Mouse (Mus musculus) heart, adult 11 months (tissue): ENCODE data around the gene Kif19a.

Experiments
- DNase-seq: peaks from one replicate; pipeline ENCODE4 v3.0.0; 2022

The Kif19a gene

DNA sequence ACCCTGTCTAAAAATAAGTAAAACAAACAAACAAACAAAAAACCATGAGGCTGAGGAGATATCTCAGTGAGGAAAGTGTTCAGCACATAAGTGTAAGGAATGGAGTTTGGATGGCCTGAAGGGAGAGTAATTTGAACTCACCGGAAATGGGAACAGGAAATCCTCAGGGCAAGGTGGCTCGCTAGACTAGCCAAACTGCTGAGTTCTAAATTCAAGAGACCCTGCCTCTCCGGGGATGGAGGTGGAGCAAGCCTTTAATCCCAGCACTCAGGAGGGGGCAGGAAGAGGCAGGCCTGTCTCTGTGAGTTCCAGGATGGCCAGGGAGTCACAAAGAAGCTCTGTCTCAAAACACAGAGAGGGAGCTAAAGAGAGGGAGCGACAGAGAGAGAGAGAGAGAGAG is 45.2 kb downstream of the Kif19a start:
- no peak for DNase-seq

DNA sequence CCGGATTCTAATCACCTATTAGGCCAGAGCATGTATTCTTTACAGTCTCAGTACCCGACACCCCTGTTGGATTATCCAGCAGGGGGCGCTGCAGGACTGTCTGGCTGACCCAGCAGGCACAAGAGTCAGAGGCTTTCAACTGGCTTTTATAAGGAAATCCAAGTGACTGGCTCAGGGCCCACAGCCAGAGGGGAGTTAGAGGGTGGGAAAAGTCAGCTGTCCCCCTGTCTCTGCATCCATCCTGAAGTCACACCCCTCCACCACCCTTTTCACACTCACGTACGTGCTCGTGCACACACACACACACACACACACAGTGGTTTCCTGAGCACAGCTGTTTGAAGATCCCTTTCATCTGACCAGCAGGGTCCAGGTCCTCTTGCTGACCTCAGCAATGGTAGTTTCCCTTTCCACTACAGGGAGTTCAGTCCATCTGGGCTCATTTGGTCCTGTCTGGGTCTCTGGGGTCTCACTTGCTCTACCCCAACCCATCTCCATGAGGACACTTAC is 47.6 kb downstream of the Kif19a start:
- DNase-seq: peak; percentile 97

DNA sequence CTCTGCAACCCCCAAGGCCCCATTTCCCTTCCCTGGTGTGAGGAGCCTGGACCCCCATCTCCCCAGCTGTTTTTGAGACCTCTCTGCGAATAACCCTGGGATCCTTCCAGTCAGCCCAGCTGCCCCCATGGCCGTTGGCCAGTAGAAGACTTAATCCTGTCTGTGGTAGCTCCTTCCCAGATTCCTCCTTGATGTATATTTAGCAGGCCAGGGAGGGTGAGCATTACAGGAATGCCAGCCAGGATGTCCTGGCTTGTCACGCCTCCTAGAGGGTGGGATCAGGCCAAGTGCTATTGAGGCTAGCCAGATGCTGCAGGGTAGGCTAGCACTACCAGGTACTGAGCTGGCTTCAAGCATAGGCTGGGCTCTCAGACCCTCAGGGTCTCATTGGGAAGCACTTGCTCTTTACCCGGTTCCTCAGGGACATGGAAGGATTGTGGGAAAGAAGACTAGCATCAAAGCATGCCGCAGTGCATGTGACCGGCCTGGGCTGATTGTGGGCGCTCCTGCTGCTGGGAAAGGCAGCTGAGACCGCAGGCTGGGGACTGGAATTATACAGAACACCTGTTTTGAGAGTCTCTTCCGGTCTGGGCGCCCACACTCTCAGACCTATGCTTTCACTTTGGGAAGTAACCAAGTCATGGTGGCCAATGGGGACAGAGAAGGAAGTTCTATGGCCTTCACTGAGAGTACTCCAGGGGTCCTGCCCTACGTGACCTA is 49.8 kb downstream of the Kif19a start:
- no peak for DNase-seq

DNA sequence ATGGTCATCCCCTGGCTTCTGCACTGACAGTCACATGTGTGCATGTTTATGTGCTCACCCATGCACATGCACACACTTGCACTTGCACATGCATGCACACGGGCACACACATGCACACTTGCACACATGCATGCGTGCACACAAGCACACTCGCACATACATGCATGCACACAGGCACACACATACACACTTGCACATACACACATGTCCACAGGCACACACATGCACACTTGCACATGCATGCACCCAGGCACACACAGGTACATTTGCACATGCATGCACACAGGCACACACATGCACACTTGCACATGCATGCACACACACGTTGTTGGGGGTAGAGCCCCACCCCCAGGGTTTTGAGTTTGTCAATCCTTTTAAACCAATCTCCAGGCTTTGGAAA is 51.7 kb downstream of the Kif19a start:
- DNase-seq: no peak

DNA sequence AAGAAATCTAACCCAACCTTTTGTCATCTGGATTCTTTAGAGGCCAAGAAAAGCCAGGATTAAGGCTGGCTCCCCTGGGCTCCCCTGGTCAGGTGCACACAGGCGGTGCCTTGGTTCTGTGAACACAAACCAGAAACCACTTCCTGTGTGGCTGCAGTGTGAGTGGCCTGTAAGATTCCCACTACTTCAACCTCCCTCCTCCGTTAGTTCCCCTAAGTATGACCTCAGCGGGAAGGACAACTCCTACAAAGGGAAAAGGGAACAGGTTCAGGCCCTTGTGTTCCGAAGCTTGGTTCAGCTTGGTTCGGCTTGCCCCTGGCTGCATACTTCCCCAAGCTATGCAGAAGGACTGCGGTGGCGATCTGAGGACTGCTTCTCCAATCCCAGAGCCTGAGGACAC is 53.0 kb downstream of the Kif19a start:
- peak; percentile 97 for DNase-seq

DNA sequence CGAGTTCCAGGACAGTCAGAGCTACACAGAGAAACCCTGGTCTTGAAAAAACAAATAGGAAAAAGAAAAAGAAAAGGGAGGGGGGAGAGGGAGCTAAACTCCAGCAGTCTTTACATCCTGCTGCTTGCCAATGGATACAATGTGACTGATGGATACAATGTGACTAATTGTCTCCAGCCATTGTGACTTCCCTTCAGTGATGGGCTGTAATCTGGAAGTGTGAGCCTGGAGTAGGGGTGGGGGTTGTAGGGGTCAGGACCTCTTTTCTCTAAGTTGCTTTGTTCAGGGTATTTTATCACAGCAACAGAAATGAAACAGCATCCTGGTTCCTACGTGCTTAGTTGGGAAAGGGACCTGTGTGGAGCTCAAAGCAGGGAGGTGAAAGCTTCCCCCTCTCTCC is 53.9 kb downstream of the Kif19a start:
- DNase-seq: no peak

DNA sequence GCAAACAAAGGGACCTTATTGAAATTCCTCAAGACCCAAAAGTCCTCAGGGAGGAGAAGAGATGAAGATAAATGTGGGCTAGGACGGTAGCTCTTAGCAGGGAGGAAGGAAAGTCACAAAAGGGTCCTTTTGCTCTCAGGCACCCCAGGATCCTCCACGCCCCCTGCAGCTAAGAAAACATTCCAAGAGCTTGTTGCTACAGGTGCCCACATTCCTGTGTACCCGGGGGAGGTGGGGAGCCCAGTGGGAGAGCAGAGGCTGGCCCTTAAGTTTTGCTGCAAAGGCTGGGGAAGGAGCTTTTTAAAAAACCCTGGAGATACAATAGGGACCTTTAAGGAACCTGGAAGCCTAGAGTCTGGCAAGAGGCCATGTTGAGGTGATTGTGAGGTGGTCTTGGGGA is 55.3 kb downstream of the Kif19a start:
- no peak for DNase-seq

DNA sequence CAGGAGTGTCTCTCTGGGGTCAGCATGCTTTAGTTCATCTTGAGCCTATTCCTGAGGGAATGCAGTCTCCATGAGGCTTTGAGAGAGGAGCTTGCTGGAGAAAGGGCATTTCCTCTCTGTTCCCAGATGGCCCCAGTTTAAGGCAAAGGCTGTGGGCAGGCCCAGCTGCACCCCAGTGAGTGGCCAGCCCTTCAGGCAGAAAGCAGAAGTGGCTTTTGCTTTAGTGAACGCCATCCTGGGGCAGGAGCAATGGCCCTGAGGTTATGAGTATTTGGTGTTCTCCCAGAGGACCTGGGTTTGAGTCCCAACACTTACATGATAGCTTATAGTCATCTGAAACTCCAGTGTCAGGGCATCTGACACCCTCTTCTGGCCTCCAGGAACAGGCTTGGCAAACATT is 56.1 kb downstream of the Kif19a start:
- DNase-seq: no peak

DNA sequence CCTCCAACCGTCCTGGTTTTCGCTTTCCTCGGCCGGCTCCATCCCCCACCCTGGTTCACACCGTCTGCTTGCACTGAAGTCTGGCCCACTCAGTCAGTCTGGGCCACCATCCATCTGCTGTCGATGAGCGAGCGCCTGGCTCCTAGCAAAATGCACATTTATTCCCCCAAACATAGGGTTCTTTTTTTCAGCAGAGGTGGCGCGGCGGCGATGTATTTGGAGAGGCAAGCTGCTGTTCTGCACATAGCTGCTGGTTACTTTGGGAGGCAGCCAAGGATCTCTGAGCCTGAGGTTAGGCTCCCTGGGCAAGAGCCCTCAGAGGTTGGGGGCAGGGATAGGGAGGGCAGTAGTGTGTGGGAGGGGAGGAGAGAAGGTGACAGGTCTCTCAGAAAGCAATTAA is 57.5 kb downstream of the Kif19a start:
- peak; percentile 94 for DNase-seq

DNA sequence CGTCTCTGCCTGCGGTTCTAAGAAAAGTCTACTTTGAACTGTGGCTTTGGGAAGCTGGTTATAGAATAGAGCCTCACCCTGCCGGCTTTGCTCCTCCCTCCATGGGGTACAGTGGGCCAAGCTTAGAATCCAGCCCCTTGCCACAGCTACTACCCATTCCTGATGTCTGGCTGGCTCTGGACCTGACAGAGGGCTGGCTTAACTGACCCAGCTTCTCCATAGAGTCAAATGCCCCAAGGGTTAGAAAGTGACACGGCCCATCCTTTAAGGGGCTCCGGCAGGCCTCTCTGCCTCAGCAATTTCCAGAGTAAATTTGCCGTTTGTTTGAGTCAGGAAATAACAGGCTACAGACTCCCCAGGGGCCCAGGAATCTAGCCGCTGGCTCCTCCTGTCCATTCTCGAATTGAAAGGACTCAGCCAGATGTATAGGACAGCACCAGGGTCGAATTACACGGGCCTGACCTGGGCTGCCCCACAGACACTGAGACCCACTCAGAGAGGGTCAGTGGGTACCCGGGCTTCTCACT is 58.1 kb downstream of the Kif19a start:
- DNase-seq: no peak

DNA sequence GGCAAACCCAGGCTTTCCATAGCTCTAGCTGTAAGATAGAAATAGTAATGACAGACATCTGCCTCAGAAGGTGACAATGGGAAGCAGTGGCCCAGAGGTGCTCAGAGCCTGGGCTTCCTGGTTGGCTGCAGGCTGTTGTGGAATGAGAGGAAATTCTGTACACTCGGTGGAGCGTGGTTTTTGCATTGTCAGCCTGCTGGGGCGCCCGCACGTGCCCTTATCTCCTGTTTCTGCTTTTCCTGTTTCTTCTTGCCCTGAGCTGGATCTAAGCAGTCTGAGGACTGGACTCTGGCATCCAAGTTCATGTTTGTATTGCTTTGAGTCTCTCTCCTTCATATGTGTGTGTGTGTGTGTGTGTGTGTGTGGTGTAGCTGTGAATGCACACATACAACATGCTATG is 61.5 kb downstream of the Kif19a start:
- DNase-seq: no peak

DNA sequence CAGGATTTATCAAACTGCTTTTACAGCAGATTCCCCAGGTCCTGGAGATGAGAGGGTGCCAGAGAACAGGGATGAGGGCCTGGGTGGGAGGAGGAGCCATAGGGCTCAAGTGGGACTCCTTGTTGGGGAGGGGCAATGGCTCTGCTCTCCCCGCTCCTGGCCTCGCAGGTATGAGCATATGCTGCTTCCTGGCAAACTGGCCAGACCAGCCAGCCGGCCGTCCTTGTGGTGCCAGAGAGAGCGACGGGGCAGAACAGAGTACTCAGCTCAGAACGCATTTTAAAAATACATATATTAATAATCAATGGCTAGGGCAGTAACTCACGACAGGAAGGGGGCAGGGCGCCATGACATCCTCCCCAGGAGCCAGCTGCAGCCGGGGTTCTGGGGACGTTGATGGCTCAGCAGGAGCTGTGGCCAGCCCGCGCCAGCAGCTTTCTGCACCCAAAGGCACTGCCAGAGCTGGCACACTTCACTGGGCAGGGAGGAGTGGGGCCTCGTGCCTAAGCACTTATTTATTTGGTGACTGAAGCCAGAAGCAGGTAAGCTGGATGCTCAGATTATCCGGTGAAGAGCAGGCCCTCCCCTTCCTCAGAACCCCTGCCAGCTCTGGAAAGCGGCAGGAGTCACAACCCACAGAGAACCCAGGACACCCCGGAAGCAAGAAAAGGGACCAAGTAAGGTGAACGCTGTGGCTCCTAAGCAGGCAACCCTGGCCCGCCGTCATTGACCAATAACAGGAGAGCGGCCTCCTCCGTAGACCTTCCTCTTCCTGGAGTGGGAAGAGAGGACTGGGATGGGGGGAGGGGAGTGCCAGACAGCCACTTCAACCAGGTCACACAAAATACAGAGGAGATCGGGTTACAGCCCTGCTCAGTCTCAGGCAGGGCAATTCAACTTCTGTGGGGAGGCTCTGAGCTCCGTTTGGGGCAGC is 64.6 kb downstream of the Kif19a start:
- peak; percentile 98 for DNase-seq

DNA sequence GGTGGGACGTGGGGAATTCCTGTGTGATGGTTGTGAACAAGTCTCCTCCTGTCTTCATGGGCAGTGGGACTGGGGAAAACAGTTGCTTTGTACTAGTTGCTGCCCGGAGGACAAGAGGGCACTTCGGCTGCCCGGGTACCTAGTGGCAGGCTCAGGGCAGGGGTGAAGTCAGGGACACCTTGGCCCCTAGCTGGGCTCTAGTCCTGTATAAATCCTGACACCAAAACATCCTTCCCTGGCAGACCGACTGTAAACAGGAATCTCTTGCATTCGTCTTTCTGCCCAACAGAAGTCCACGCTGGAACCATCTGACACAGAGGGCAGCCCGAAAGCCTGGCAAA is 65.2 kb downstream of the Kif19a start:
- DNase-seq: no peak

DNA sequence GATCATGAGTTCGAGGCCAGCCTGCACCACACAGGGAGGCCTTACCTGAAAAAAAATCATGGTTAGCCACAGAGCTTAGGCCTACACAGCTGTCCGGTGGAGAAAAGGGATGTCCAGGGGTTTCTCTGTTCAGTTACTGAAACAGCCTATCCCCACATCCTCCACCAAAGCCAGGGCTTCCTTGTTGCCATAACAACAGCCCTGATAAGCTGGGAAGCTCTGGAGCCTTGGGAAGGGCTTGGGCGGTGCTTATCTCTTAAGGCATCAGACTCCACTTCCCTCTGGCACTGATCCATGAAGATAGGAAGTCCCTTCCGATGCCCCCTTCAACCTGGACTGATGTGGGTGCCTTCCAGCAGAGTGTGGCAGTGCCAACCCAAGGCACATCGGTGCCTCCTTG is 68.0 kb downstream of the Kif19a start:
- DNase-seq: no peak
